ENCODE assay signal across 7 mouse cellular contexts in genomic region chr8:104219806-104220205, GRCm38 (mm10). TPM values are rescaled to one million over a fixed set of nuclear protein-coding genes. Genes with fewer than 3 reads are reported as not detected.
DNase-seq lines count a peak whose midpoint lies in the region; ATAC-seq and TF ChIP-seq lines count a peak whose summit lies in the region.

No protein-coding gene starts in this region.

- no peaks in the 10 kb centered on the region for H3K27me3 ChIP-seq in midbrain, embryonic 13.5 days
- no peaks in the 10 kb centered on the region for H3K27me3 ChIP-seq in small intestine, adult 2 months (ENCODE audit: control insufficient read depth, insufficient read depth, low read length)

- intact Hi-C loops in gastrocnemius, postnatal 14 days (cut with DNase I; ENCODE audit: low total_unique reads): loop anchor here (5.0 kb wide), 3 partner anchors 58 to 128 kb away; no protein-coding TSS in a partner anchor
- intact Hi-C loops in left cerebral cortex, postnatal 4 days (cut with DNase I): loop anchor here (5.0 kb wide), 2 partner anchors 73 to 123 kb away; no protein-coding TSS in a partner anchor

- H3K9ac ChIP-seq in midbrain, embryonic 13.5 days (replicated peaks): no peak overlapping the region

- H3K9me3 ChIP-seq in midbrain, embryonic 13.5 days: peaks cover 5% of the 10 kb centered on the region

- H3K27ac ChIP-seq in cortical plate, adult 2 months (ENCODE audit: insufficient read depth, low read length): no peak overlapping the region
- no peak overlapping the region for H3K27ac ChIP-seq in midbrain, embryonic 13.5 days
- H3K27ac ChIP-seq in small intestine, adult 2 months (ENCODE audit: insufficient read depth, low read depth, low read length): no peak overlapping the region

- ATAC-seq in midbrain, embryonic 13.5 days: peak; percentile 60

- TF ChIP-seq CTCF in cortical plate, adult 2 months (IDR thresholded peaks at IDR 0.05; ENCODE audit: extremely low read depth, insufficient read depth, low read length): peak; percentile 89
- peak; percentile 92; the same call in 1 of the 2 replicates for TF ChIP-seq CTCF in small intestine, adult 2 months (IDR thresholded peaks at IDR 0.05; ENCODE audit: extremely low read depth, insufficient read length, insufficient replicate concordance, low read depth, low read length)

- DNase-seq in adrenal gland, adult 18-20 months (ENCODE audit: low spot score in 2 of 2): peak; percentile 78
- DNase-seq in gastrocnemius, postnatal 14 days: peak; percentile 72
- DNase-seq in kidney, adult 18-20 months: peak; percentile 75
- peak; percentile 81 for DNase-seq in left cerebral cortex, postnatal 4 days

- no peak overlapping the region for H3K4me2 ChIP-seq in midbrain, embryonic 13.5 days (replicated peaks)

- H3K4me3 ChIP-seq in cortical plate, adult 2 months (ENCODE audit: insufficient read depth, low read length): no peak overlapping the region
- H3K4me3 ChIP-seq in midbrain, embryonic 13.5 days (replicated peaks): no peak overlapping the region
- no peak overlapping the region for H3K4me3 ChIP-seq in small intestine, adult 2 months (ENCODE audit: low read depth, low read length)

- 36% methylated on average over 5 of the region's 5 CpGs for WGBS in midbrain, embryonic 13.5 days
- 44% methylated on average over 5 of the region's 5 CpGs for WGBS in small intestine, adult 2 months

- H3K4me1 ChIP-seq in cortical plate, adult 2 months (ENCODE audit: control insufficient read depth, insufficient read depth, low read length): no peaks in the 10 kb centered on the region
- H3K4me1 ChIP-seq in midbrain, embryonic 13.5 days (replicated peaks): no peaks in the 10 kb centered on the region
- no peaks in the 10 kb centered on the region for H3K4me1 ChIP-seq in small intestine, adult 2 months (ENCODE audit: control insufficient read depth, insufficient read depth, insufficient read length, low read length)

- no peak for TF ChIP-seq POLR2A in cortical plate, adult 2 months (IDR thresholded peaks at IDR 0.05; ENCODE audit: extremely low read depth, insufficient read depth, low read length)
- TF ChIP-seq POLR2A in small intestine, adult 2 months (IDR thresholded peaks at IDR 0.05; ENCODE audit: low read depth, low read length): no peak

- H3K36me3 ChIP-seq in midbrain, embryonic 13.5 days: peaks cover 25% of the 10 kb centered on the region
- H3K36me3 ChIP-seq in small intestine, adult 2 months (ENCODE audit: control insufficient read depth, insufficient read depth, low read length): no peaks in the 10 kb centered on the region

RNA-seq across cellular contexts. Expression of gene Tk2, which starts 28.6 kb away (rescaled TPM):
- total RNA-seq in adrenal gland, adult 18-20 months (2021): 10 to 100 TPM; 69.6 to 72.9 TPM
- 46.7 and 48.6 TPM in 2 replicates for polyA plus RNA-seq in cortical plate, adult 2 months (2012; rRNA removed)
- total RNA-seq in gastrocnemius, postnatal 14 days (2021): 1 to 10 TPM; 3.7 to 4.7 TPM
- total RNA-seq in left cerebral cortex, postnatal 4 days (2021): 10 to 100 TPM; 46.7 to 47.5 TPM
- 43.1 and 46.3 TPM in 2 replicates for polyA plus RNA-seq in midbrain, embryonic 13.5 days (2015; fragmentation: Nextera tagmentation; extraction: Ambion mirVana)
- polyA plus RNA-seq in small intestine, adult 2 months (2012; rRNA removed): 5.3 and 5.6 TPM in 2 replicates

RNA-seq across cellular contexts. Expression of gene Cklf, which starts 30.9 kb away (rescaled TPM):
- total RNA-seq in adrenal gland, adult 18-20 months (2021): 10 to 100 TPM; 66.6 to 78.6 TPM
- 11.4 and 12.4 TPM in 2 replicates for polyA plus RNA-seq in cortical plate, adult 2 months (2012; rRNA removed)
- total RNA-seq in gastrocnemius, postnatal 14 days (2021): 1 to 10 TPM; 3.5 to 5.0 TPM
- 10 to 100 TPM; 20.6 to 27.9 TPM for total RNA-seq in left cerebral cortex, postnatal 4 days (2021)
- polyA plus RNA-seq in midbrain, embryonic 13.5 days (2015; fragmentation: Nextera tagmentation; extraction: Ambion mirVana): 34.4 and 36.5 TPM in 2 replicates
- 0.94 and 1.0 TPM in 2 replicates for polyA plus RNA-seq in small intestine, adult 2 months (2012; rRNA removed)

RNA-seq across cellular contexts. Expression of gene Bean1, which starts 49.6 kb away (rescaled TPM):
- 10 to 100 TPM in 1 of 2 experiments, 1 to 10 TPM in 1; 6.3 to 12.0 TPM for total RNA-seq in adrenal gland, adult 18-20 months (2021)
- polyA plus RNA-seq in cortical plate, adult 2 months (2012; rRNA removed): 24.7 and 25.0 TPM in 2 replicates
- under 1 TPM; 0.53 to 0.90 TPM for total RNA-seq in gastrocnemius, postnatal 14 days (2021)
- total RNA-seq in left cerebral cortex, postnatal 4 days (2021): 10 to 100 TPM; 31.3 to 34.5 TPM
- polyA plus RNA-seq in midbrain, embryonic 13.5 days (2015; fragmentation: Nextera tagmentation; extraction: Ambion mirVana): 1.8 and 2.0 TPM in 2 replicates
- 3.0 and 7.4 TPM in 2 replicates for polyA plus RNA-seq in small intestine, adult 2 months (2012; rRNA removed)

Comparison
In these comparisons a context has a peak if more than half of its experiments do, and no peak if none do; other contexts are left out.
1. RNA of gene Tk2, which starts 28.6 kb away (total RNA-seq): 69.6 to 72.9 TPM in adrenal gland, adult 18-20 months and 46.7 to 47.5 TPM in left cerebral cortex, postnatal 4 days; 3.7 to 4.7 TPM in gastrocnemius, postnatal 14 days; every median in the first group is over 4 times any median in the second.
2. Peak in every context shown above with its lines, with median percentiles within 50 percentile points of each other: DNase-seq.